Mouse (Mus musculus) hindbrain, embryonic 12.5 days (tissue): Measurements from ENCODE around the gene Slc22a2. TPM values are rescaled to one million over a fixed set of nuclear protein-coding genes. Genes with fewer than 3 reads are reported as not detected.

Source experiments
- ATAC-seq: fragments of 200-750 bp; cut with Nextera tagmentation; 2 replicates; pipeline ENCODE4 v1.8.0; 2017; ENCODE audit warnings: moderate TSS enrichment; ENCODE audit not compliant: low FRiP score
- H3K27ac ChIP-seq: fragments of 300-500 bp; sonication (generic); 2 replicates; pipeline ENCODE4 v1.5.1; 2016; ENCODE audit warnings: mild to moderate bottlenecking
- H3K27me3 ChIP-seq: fragments of 300-500 bp; sonication (generic); 2 replicates; pipeline ENCODE4 v1.6.1; 2016; ENCODE audit warnings: mild to moderate bottlenecking
- H3K36me3 ChIP-seq: fragments of 300-500 bp; sonication (generic); 2 replicates; pipeline ENCODE4 v1.6.1; 2016; ENCODE audit warnings: mild to moderate bottlenecking
- H3K4me1 ChIP-seq: fragments of 300-500 bp; sonication (generic); 2 replicates; pipeline ENCODE4 v1.6.1; 2016
- H3K4me2 ChIP-seq: fragments of 300-500 bp; sonication (generic); replicated peaks from 2 replicates; pipeline ENCODE4 v1.6.1; 2016; ENCODE audit warnings: mild to moderate bottlenecking
- H3K4me3 ChIP-seq: fragments of 300-500 bp; sonication (generic); 2 replicates; pipeline ENCODE4 v1.5.1; 2016; ENCODE audit warnings: mild to moderate bottlenecking
- H3K9ac ChIP-seq: fragments of 300-500 bp; sonication (generic); 2 replicates; pipeline ENCODE4 v1.6.1; 2016; ENCODE audit warnings: mild to moderate bottlenecking, moderate library complexity
- H3K9me3 ChIP-seq: fragments of 300-500 bp; sonication (generic); replicated peaks from 2 replicates; pipeline ENCODE4 v1.6.1; 2016; ENCODE audit warnings: mild to moderate bottlenecking
- WGBS: fragments of 180-500 bp; shearing (Covaris S2); methylation state at CpG from one replicate; pipeline ENCODE4 v1.1.7; 2016; 5-methylcytosine and 5-hydroxymethylcytosine counted together
- polyA plus RNA-seq: library from polyadenylated mRNA; unstranded; fragments of >200 nt; fragmentation: Nextera tagmentation; extraction: Ambion mirVana; gene quantifications from 2 replicates; pipeline ENCODE4 v1.2.1, GENCODE M21; 2016

The Slc22a2 gene
- polyA plus RNA-seq, 1 experiment from 2014 or later: 0.13 TPM

- H3K27ac ChIP-seq: no peak overlapping the region
- 83% methylated on average over 4 of the region's 4 CpGs for WGBS
- ATAC-seq: no peak
- no peak overlapping the region for H3K4me3 ChIP-seq
- no peak overlapping the region for H3K9ac ChIP-seq
- peaks cover 4% of the 10 kb centered on the region; the same call in 1 of the 2 replicates for H3K4me1 ChIP-seq
- H3K36me3 ChIP-seq: no peaks in the 10 kb centered on the region
- no peaks in the 10 kb centered on the region for H3K9me3 ChIP-seq
- H3K4me2 ChIP-seq: no peak overlapping the region
- no peaks in the 10 kb centered on the region for H3K27me3 ChIP-seq
Observed at GRCm38 (mm10) chr17:12590911-12591625, 7.1 kb downstream of the Slc22a2 start.

GRCm38 (mm10) chr17:12595846-12596515, 12.0 kb downstream of the Slc22a2 start:
- H3K27me3 ChIP-seq: no peaks in the 10 kb centered on the region
- ATAC-seq: peak; percentile 32; the same call in 1 of the 2 replicates
- H3K27ac ChIP-seq: no peak overlapping the region
- 70% methylated on average over 12 of the region's 13 CpGs for WGBS
- H3K36me3 ChIP-seq: no peaks in the 10 kb centered on the region
- H3K9ac ChIP-seq: no peak overlapping the region
- no peak overlapping the region for H3K4me2 ChIP-seq
- peaks cover 7% of the 10 kb centered on the region for H3K9me3 ChIP-seq
- no peaks in the 10 kb centered on the region for H3K4me1 ChIP-seq
- H3K4me3 ChIP-seq: no peak overlapping the region

DNA sequence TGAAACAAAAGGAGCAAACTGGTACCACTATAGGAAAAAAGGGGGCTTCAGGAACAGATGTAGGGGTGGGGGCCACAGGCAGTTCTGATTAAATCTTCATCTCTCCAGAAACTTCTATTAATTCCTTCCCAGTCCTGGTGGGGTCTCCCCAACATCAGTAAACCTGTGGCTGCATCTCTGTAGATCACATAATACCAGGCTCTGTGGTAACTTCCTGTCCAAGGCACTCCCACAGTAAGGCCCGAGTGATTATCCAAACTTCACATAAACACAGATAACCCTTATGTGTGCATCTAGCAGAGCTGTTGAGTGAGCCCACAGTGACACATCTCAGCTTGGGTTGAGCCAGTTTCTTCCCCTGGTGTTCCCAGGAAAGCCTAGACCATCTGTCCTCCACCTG, 22.7 kb downstream of the Slc22a2 start:
- no peaks in the 10 kb centered on the region for H3K36me3 ChIP-seq
- no peak overlapping the region for H3K9ac ChIP-seq
- ATAC-seq: no peak
- WGBS: 68% methylated on average over 1 of the region's 1 CpGs
- no peak overlapping the region for H3K27ac ChIP-seq
- H3K4me1 ChIP-seq: no peaks in the 10 kb centered on the region
- no peaks in the 10 kb centered on the region for H3K27me3 ChIP-seq
- H3K9me3 ChIP-seq: no peaks in the 10 kb centered on the region
- H3K4me3 ChIP-seq: no peak overlapping the region
- H3K4me2 ChIP-seq: no peak overlapping the region

DNA sequence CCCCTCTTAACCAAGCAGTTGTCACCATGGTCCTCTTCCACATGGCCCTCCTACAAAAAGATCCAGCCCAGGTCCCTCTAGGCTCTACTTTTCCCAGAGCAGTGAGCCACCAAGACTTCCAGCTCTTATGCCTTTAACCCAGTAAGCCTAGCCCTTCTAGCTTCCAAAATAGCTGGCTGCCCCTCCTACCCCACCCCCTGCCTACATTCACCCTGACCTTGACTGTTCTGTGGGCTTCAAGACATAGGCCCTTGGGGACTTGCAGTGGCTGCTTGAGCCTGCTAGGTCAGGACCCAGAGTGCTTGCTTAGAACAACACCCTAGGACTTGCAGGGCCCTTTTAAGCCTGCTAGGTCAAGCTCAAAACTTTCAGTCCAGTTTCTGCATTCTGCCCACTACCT, 23.3 kb downstream of the Slc22a2 start:
- no peak overlapping the region for H3K4me3 ChIP-seq
- no peak overlapping the region for H3K4me2 ChIP-seq
- no peaks in the 10 kb centered on the region for H3K9me3 ChIP-seq
- no peak overlapping the region for H3K9ac ChIP-seq
- H3K27ac ChIP-seq: no peak overlapping the region
- no peaks in the 10 kb centered on the region for H3K4me1 ChIP-seq
- no peaks in the 10 kb centered on the region for H3K36me3 ChIP-seq
- no peaks in the 10 kb centered on the region for H3K27me3 ChIP-seq
- no peak for ATAC-seq

DNA sequence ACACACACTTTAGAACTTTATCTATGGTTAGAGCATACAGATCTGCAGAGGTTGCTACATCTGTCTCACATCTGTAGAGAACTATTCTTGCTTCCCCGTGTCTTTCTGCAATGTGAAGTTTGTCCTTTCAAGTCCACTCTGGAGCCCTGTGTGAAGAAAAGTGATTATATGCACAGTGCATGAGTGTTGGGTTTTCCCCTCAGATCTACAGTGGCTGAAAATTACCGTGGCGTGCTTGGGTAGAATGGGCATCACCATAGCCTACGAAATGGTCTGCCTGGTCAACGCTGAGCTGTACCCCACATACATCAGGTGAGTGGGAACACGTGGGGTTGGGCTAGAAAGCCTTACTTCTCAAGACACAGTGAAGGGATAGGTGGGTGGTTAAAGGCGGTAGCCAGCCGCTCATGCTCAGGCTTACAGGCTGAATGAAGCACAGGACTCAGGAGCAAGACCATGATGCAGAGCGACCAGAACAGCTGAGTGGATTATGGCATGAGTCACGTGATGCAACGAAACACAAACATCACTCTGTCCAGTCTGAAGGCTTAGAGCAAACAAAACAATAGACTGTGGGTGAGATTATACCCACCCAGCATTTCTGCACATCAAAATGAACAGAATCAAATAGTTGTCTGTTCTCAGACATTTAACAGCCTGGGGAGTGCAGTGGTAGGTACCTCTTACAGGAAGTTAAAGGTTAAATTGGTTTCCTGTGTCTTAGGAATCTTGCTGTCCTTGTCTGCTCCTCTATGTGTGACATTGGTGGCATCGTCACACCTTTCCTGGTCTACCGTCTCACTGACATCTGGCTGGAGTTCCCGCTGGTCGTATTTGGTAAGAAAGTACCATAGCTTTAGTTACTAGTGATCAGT, 30.8 kb downstream of the Slc22a2 start:
- no peaks in the 10 kb centered on the region for H3K36me3 ChIP-seq
- H3K4me3 ChIP-seq: no peak overlapping the region
- H3K27me3 ChIP-seq: no peaks in the 10 kb centered on the region
- ATAC-seq: no peak
- 89% methylated on average over 15 of the region's 15 CpGs for WGBS
- H3K4me1 ChIP-seq: no peaks in the 10 kb centered on the region
- no peak overlapping the region for H3K4me2 ChIP-seq
- no peaks in the 10 kb centered on the region for H3K9me3 ChIP-seq
- H3K9ac ChIP-seq: no peak overlapping the region
- H3K27ac ChIP-seq: no peak overlapping the region

DNA sequence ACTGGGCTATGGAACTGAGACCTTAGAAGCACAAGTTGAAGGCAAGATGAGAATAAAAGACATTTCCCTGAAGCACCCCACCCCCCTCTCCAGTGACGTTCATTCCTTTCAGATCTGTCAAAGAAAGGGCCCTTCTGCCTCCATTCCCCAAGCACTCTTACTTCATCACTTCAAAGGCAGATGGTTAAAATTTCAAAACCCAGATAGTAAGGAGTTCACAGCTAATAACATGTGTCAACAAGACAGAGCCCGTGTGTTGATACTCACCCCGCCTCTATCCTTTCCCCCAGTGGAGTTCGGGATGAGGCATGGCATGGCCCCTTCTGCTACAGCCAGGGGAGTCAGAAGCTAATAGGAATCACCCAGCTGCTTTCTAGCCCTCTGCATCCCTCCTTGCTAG, 31.5 kb downstream of the Slc22a2 start:
- H3K9ac ChIP-seq: no peak overlapping the region
- H3K9me3 ChIP-seq: no peaks in the 10 kb centered on the region
- H3K27me3 ChIP-seq: no peaks in the 10 kb centered on the region
- H3K4me1 ChIP-seq: no peaks in the 10 kb centered on the region
- H3K36me3 ChIP-seq: no peaks in the 10 kb centered on the region
- ATAC-seq: no peak
- H3K27ac ChIP-seq: no peak overlapping the region
- WGBS: 56% methylated on average over 4 of the region's 4 CpGs
- no peak overlapping the region for H3K4me3 ChIP-seq
- no peak overlapping the region for H3K4me2 ChIP-seq

- H3K4me3 ChIP-seq: no peak overlapping the region
- no peak overlapping the region for H3K4me2 ChIP-seq
- WGBS: 90% methylated on average over 2 of the region's 2 CpGs
- no peak overlapping the region for H3K27ac ChIP-seq
- no peaks in the 10 kb centered on the region for H3K36me3 ChIP-seq
- no peaks in the 10 kb centered on the region for H3K27me3 ChIP-seq
- H3K4me1 ChIP-seq: no peaks in the 10 kb centered on the region
- H3K9me3 ChIP-seq: peaks cover 6% of the 10 kb centered on the region; the same call in 1 of the 2 replicates
- H3K9ac ChIP-seq: no peak overlapping the region
- no peak for ATAC-seq
Observed at GRCm38 (mm10) chr17:12619641-12620040, 35.7 kb downstream of the Slc22a2 start.

- Histone ChIP-seq H3K4me1 (0 out of 2 replicates have a peak, but pooled peaks cover 7% of the 10 kb centered on the region), H3K27ac (no peak overlapping the region), H3K36me3 (no peaks in the 10 kb centered on the region), H3K4me3 (no peak overlapping the region), H3K9ac (no peak overlapping the region), H3K27me3 (no peaks in the 10 kb centered on the region), H3K9me3 (peaks cover 13% of the 10 kb centered on the region; the same call in 1 of the 2 replicates), H3K4me2 (no peak overlapping the region)
- WGBS: 86% methylated on average over 4 of the region's 4 CpGs
- ATAC-seq: no peak
Observed at GRCm38 (mm10) chr17:12627983-12628382, 44.1 kb downstream of the Slc22a2 start.

DNA sequence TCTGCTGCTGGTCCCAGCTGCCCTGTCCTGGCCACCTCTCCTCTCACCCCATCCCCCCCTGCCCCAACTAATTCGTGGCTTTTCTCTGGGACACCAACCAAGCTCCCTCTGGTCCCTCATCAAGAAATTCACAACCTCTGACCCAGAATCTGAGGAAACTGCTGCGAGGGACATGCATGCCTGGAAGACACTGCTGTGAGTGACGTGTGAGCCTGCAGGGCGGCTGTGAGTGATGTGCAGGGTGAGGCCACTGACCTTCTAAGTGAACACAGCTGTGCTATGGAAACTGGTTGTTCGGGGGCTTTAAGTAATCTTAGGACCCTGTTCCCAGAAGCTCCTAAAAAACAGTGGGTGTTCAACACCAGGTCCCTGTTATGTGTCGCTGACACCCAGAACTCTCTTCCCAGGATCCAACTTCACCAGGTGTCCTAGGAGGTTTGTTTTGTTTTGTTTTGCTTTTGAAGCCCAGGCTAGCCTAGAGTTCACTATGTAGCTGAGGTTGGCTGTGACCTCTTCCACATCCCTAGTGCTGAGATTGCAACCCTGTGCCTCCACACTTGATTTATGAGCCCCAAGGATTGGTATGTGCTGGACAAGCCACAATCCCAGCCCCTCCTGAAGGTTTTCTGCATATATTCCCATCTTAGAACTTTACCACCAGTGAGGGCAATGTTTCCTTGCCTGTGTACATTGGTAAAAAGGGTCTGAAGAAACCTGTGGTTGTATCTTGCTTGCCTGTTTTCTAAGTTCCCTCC, 47.2 kb downstream of the Slc22a2 start:
- Histone ChIP-seq H3K36me3 (no peaks in the 10 kb centered on the region), H3K9ac (no peak overlapping the region), H3K9me3 (no peaks in the 10 kb centered on the region), H3K4me1 (0 out of 2 replicates have a peak, but pooled peaks cover 7% of the 10 kb centered on the region), H3K4me3 (no peak overlapping the region), H3K27me3 (no peaks in the 10 kb centered on the region), H3K27ac (no peak overlapping the region), H3K4me2 (no peak overlapping the region)
- no peak for ATAC-seq
- WGBS: 42% methylated on average over 6 of the region's 6 CpGs

- Histone ChIP-seq H3K9ac (no peak overlapping the region), H3K9me3 (no peaks in the 10 kb centered on the region), H3K4me3 (no peak overlapping the region), H3K27me3 (no peaks in the 10 kb centered on the region), H3K4me1 (0 out of 2 replicates have a peak, but pooled peaks cover 7% of the 10 kb centered on the region), H3K27ac (no peak overlapping the region), H3K36me3 (no peaks in the 10 kb centered on the region), H3K4me2 (no peak overlapping the region)
- WGBS: 40% methylated on average over 7 of the region's 7 CpGs
- ATAC-seq: no peak
Observed at GRCm38 (mm10) chr17:12631771-12632600, 48.1 kb downstream of the Slc22a2 start.

DNA sequence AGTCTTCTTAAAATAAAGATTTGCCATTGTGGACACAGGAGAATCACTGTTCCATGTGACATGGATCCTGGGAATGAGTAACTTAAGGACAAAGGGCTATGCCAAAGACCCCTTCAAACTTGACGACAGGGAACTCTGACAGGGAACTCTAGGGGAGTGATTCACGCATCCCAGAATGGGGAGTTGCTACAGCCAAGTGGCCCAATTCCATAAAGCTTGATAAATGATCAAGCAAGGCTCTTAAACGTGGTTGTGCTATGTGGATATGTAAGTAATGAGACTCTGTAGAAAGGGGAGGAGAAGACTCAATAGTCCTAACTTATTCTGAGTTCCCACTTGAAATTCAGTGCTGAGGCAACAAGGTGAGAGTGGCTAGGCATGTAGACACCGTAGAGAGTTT, 50.9 kb downstream of the Slc22a2 start:
- no peak for ATAC-seq
- 74% methylated on average over 4 of the region's 4 CpGs for WGBS
- H3K4me2 ChIP-seq: no peak overlapping the region
- no peak overlapping the region for H3K9ac ChIP-seq
- no peak overlapping the region for H3K4me3 ChIP-seq
- H3K4me1 ChIP-seq: 0 out of 2 replicates have a peak, but pooled peaks cover 7% of the 10 kb centered on the region
- H3K27ac ChIP-seq: no peak overlapping the region
- H3K36me3 ChIP-seq: no peaks in the 10 kb centered on the region
- no peaks in the 10 kb centered on the region for H3K27me3 ChIP-seq
- H3K9me3 ChIP-seq: no peaks in the 10 kb centered on the region
